Mouse (Mus musculus): Measurements from ENCODE around the gene Ccdc34. TPM values are rescaled to one million over a fixed set of nuclear protein-coding genes. Genes with fewer than 3 reads are reported as not detected.

The Ccdc34 gene
- total and polyA plus RNA-seq, 3 experiments, result 17.2 to 44.6 (median 22.4) TPM

DNA sequence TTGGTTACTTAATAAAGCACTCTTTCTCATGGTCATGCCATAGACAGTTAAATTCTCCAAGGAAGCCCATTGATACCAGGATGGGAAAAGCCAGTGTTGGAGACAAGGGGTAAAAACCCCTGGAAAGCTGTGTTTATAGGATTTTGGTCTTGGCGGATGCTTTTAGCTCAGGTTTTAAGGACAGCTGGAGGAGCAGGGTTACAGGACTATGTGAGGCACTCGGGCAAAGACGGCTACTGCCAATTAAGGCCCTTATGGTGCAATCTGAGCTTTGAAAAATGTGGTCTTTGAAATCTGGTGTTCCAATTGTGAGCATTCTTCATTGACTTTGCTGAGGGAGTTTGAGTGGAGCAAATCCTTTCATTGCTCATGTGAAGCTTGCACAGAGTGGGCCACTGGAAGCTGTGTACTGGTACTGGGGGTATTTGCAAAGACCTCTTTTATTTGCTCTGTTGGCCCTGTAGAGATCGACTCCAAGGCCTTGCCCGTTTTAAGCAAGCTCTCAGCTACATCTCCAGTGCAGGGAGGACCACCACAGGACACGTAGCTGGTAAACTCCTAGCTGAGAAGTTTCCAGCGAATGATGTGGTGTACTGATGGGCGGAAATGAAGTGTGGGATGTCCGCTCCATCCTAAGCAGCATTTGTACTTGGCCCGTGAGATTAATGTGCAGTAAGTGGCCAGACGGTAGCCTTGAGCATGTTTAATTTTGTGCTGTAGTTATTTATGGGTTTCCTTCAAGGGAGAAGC, 31.4 kb upstream of the Ccdc34 start:
- Histone ChIP-seq H3K4me3 (replicated peaks in 1 of 3; ENCODE audit: low read depth in 2 of 3, low read length in 2 of 3, poor library complexity in 1 of 3) (no peak overlapping the region), H3K79me2 (replicated peaks; ENCODE audit: control insufficient read depth, extremely low read depth, insufficient read depth, poor library complexity, severe bottlenecking) (no peaks in the 10 kb centered on the region), H3K36me3 (replicated peaks in 1 of 2; ENCODE audit: control insufficient read depth in 1 of 2, insufficient read depth in 1 of 2, low read length in 1 of 2) (peaks cover 0 to 18% of the 10 kb centered on the region in 2 experiments), H3K9me3 (replicated peaks; ENCODE audit: low read length) (no peaks in the 10 kb centered on the region), H3K27ac (ENCODE audit: insufficient read depth, low read depth) (no peak overlapping the region), H3K4me2 (ENCODE audit: insufficient read depth, low read depth, poor library complexity, severe bottlenecking) (no peak overlapping the region), H3K9ac (ENCODE audit: insufficient read depth, low read depth) (no peak overlapping the region), H3K4me1 (ENCODE audit: control insufficient read depth in 1 of 2, insufficient read depth in 2 of 2) (peaks cover 7 to 16% of the 10 kb centered on the region in 2 experiments; a peak in 3 of 4 replicates), H3K27me3 (replicated peaks) (no peaks in the 10 kb centered on the region)
- no peak for DNase-seq (ENCODE audit: extremely low read depth)
- in situ Hi-C loops (cut with MboI; ENCODE audit: low pct_ligation_motif_present, low pct_unique_long_range_greater_than_20kb, low sequenced_read_pairs) (no loop called here), dilution Hi-C loops (cut with MboI; ENCODE audit: extremely low pct_ligation_motif_present, extremely low pct_unique_long_range_greater_than_20kb, low sequenced_read_pairs) (no loop called here)
- TF ChIP-seq POLR2A (IDR thresholded peaks at IDR 0.05; ENCODE audit: low read depth, low read length) (no peak), HCFC1 (IDR thresholded peaks at IDR 0.05; ENCODE audit: low read depth, low read length) (no peak), USF2 (conservative IDR thresholded peaks at IDR 0.05; ENCODE audit: low read depth, low read length) (no peak), ZC3H11A (IDR thresholded peaks at IDR 0.05; ENCODE audit: low read depth, low read length) (no peak), EP300 (IDR thresholded peaks at IDR 0.05; ENCODE audit: low read length) (no peak), POLR2AphosphoS2 (IDR thresholded peaks at IDR 0.05; ENCODE audit: low read depth, low read length) (no peak), CTCF (conservative IDR thresholded peaks at IDR 0.05 in 1 of 2, IDR thresholded peaks at IDR 0.05 in 1 of 2; ENCODE audit: low read depth in 2 of 2, low read length in 2 of 2) (no peak), SMC3 (IDR thresholded peaks at IDR 0.05; ENCODE audit: low read depth, low read length) (no peak), UBTF (IDR thresholded peaks at IDR 0.05; ENCODE audit: low read depth, low read length) (no peak)

DNA sequence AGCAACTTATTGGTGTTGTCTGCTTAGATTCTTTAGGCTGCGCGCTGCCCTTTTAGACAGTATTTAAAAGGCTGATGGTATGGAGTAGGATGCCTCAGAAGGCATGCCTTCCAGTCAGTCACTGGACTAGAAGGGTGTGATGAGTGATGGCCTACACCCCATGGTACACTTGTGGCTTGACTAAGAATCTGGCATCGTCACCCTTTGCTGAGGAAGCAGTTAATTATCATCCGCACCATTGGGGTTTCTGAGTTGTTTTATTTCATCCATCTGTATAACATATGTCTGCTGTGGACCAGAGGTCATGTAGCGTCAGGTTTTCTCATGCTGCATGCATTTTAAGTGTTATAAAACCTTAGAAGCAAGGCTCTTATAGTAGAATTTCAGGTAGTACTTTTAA, 29.7 kb upstream of the Ccdc34 start:
- Histone ChIP-seq H3K9me3 (replicated peaks; ENCODE audit: low read length) (no peaks in the 10 kb centered on the region), H3K27me3 (replicated peaks) (no peaks in the 10 kb centered on the region), H3K36me3 (replicated peaks in 1 of 2; ENCODE audit: control insufficient read depth in 1 of 2, insufficient read depth in 1 of 2, low read length in 1 of 2) (peaks cover 0 to 16% of the 10 kb centered on the region in 2 experiments), H3K27ac (ENCODE audit: insufficient read depth, low read depth) (no peak overlapping the region), H3K4me3 (replicated peaks in 1 of 3; ENCODE audit: low read depth in 2 of 3, low read length in 2 of 3, poor library complexity in 1 of 3) (no peak overlapping the region), H3K4me2 (ENCODE audit: insufficient read depth, low read depth, poor library complexity, severe bottlenecking) (no peak overlapping the region), H3K9ac (ENCODE audit: insufficient read depth, low read depth) (no peak overlapping the region), H3K4me1 (ENCODE audit: control insufficient read depth in 1 of 2, insufficient read depth in 2 of 2) (peaks cover 7 to 16% of the 10 kb centered on the region in 2 experiments; a peak in 3 of 4 replicates), H3K79me2 (replicated peaks; ENCODE audit: control insufficient read depth, extremely low read depth, insufficient read depth, poor library complexity, severe bottlenecking) (no peaks in the 10 kb centered on the region)
- TF ChIP-seq SIN3A (IDR thresholded peaks at IDR 0.05; ENCODE audit: low read length) (no peak), ETS1 (conservative IDR thresholded peaks at IDR 0.05; ENCODE audit: low read depth, low read length) (no peak), ZC3H11A (IDR thresholded peaks at IDR 0.05; ENCODE audit: low read depth, low read length) (no peak), RAD21 (IDR thresholded peaks at IDR 0.05; ENCODE audit: low read depth, low read length) (no peak), HCFC1 (IDR thresholded peaks at IDR 0.05; ENCODE audit: low read depth, low read length) (no peak), MYC (IDR thresholded peaks at IDR 0.05; ENCODE audit: low read depth, low read length) (no peak), CHD2 (IDR thresholded peaks at IDR 0.05; ENCODE audit: low read length) (no peak), CHD1 (IDR thresholded peaks at IDR 0.05; ENCODE audit: low read depth, low read length) (no peak), SMC3 (IDR thresholded peaks at IDR 0.05; ENCODE audit: low read depth, low read length) (no peak), MEF2A (IDR thresholded peaks at IDR 0.05; ENCODE audit: borderline replicate concordance, low read depth, low read length) (no peak), UBTF (IDR thresholded peaks at IDR 0.05; ENCODE audit: low read depth, low read length) (no peak), TCF12 (IDR thresholded peaks at IDR 0.05; ENCODE audit: low read depth, low read length) (no peak), MAZ (IDR thresholded peaks at IDR 0.05; ENCODE audit: low read depth, low read length) (no peak)
- in situ Hi-C loops (cut with MboI; ENCODE audit: low pct_ligation_motif_present, low pct_unique_long_range_greater_than_20kb, low sequenced_read_pairs) (no loop called here), dilution Hi-C loops (cut with MboI; ENCODE audit: extremely low pct_ligation_motif_present, extremely low pct_unique_long_range_greater_than_20kb, low sequenced_read_pairs) (no loop called here)
- DNase-seq (ENCODE audit: extremely low read depth), result no peak
